Mouse (Mus musculus) T-helper 2 cell (primary cell): Measurements from ENCODE around the gene Lpin1.

Source experiments
- in situ Hi-C: fragments of 300-600 bp; cut with MboI, MseI; formaldehyde crosslinking; loops from one replicate; pipeline ENCODE4 v1.15.1; 2025; ENCODE audit warnings: high pct_unique_total_duplicates

Lpin1 gene

GRCm38 (mm10) chr12:16577665-16578233 is 33.0 kb downstream of the Lpin1 start:
- in situ Hi-C loops, result no loop called here

- in situ Hi-C loops, result no loop called here
Measured at GRCm38 (mm10) chr12:16571278-16571677, 39.5 kb downstream of the Lpin1 start.

DNA sequence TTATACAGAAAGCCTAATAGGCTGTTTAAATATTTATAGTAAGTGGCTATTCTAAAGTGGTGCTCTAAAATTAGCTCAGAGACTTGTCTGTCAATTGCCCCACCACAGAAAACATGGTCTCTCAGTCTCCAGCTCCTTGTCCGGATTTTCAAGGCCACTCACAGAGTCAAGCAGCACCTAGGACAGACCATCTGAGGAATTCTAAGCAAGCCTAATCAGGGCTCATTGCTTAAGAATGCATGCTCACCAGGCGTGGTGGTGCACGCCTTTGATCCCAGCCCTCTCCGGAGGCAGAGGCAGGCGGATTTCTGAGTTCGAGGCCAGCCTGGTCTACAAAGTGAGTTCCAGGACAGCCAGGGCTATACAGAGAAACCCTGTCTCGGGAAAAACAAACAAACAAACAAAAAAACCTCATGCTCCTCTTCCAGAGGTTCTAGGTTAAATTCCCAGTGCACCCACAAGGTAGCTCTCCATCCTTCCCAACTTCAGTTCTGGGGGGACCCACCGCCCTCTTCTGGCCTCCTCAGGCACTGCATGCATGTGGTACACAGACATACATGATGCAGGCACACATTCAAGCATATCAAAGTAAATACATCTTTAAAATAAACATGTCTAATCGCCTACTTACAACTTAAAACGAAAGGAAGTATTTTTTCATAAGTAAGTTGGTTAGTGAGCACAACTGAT is 40.2 kb downstream of the Lpin1 start:
- in situ Hi-C loops, result no loop called here

- in situ Hi-C loops, result loop anchor here (5.0 kb wide), 1 partner anchor 68 kb away; no protein-coding TSS in a partner anchor
Measured at GRCm38 (mm10) chr12:16568936-16569650, 41.7 kb downstream of the Lpin1 start.

- in situ Hi-C loops, result loop anchor here (5.0 kb wide), 1 partner anchor 69 kb away; no protein-coding TSS in a partner anchor
Measured at GRCm38 (mm10) chr12:16568496-16568895, 42.3 kb downstream of the Lpin1 start.

DNA sequence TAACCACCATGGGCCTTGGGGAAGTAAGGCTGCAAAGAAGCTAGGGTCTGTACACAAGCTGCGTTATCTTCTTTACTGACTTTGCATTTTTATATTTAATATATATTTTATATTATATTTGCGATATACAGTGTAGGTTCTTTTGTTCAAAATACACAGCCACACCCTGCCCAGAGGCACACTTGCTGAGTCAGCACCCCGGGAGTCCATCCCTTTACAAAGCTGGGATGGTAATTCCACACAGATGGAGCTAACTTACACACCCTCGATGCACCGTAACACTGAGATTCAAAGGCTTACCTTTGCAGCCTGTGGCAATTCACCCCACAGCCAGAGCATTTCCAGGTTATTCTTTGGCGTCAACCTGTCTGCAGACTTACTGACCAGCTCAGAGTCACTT is 42.7 kb downstream of the Lpin1 start:
- in situ Hi-C loops, result loop anchor here (5.0 kb wide), 1 partner anchor 69 kb away; no protein-coding TSS in a partner anchor

DNA sequence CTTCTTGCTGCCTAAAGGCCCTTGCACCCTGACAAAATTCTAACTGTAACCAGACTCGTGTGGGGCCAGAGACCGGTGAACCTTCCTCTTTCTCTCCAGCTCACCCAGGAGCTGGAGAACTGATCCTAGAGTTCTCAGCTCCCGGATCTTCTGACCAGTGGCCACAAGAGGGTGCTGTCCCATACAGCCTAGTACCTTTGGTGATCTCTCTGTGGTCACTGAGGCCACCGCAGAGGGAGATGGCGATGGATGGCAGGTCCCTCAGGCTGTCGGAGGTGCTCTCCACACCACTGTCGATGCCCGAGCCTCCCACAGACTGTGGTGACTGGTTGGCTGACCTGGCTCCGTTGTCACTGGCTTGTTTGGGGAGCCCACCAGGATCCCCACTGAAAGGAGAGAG is 47.3 kb downstream of the Lpin1 start:
- in situ Hi-C loops, result no loop called here

GRCm38 (mm10) chr12:16562647-16563046 is 48.1 kb downstream of the Lpin1 start:
- in situ Hi-C loops, result no loop called here

GRCm38 (mm10) chr12:16562181-16562580 is 48.6 kb downstream of the Lpin1 start:
- in situ Hi-C loops, result no loop called here

DNA sequence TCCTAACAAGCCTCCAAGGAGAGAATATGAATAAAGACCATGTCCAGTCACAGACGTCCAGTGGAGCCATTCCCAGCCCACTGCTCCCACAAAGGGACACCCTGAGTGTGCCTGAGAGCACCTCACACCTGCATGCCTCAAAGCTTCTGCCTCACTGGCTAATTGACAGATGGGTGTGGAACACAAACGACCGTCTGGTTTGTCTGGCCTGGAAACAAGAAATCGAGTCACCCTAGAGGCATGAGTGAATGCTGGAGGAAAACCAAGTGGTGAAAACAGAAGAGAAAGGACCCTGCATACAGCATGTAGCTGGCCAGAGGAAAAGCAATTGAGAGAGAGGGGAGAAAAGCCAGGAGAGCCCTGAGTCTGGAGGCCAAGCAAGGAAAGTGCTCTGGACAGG is 53.5 kb downstream of the Lpin1 start:
- in situ Hi-C loops, result no loop called here

GRCm38 (mm10) chr12:16554171-16554570 is 56.6 kb downstream of the Lpin1 start:
- in situ Hi-C loops, result no loop called here

DNA sequence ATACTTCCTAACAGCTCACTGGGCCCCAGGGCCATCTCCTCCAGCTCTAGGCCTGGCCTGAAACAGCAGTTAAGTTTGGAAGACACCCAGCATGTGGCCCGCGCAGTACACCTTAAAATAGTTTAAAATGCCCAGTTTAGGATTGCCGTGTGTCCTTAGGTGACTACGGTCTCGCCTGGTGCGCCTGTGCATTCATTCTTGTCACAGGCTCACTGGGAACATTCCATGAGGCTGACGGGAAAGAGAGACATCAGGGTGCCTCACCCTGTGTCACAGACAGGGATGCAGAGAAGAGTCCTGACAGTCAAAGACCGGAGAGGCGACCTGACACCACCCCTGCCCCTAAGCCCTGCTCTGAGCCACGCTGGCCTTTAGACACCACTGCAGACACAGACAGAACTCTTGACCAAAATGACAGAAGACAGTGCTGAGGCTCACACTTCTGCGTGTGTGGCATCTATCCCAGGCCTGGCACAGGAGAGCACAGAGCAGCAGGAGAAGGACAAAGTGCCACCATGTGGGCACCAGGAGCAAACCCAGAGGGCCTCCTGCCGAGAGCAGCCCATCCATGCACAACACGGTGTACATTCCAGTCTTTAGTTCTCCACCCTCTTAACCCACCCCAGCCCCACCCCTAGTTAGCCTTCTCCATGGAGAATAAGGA is 58.5 kb downstream of the Lpin1 start:
- in situ Hi-C loops, result no loop called here

- in situ Hi-C loops, result no loop called here
Measured at GRCm38 (mm10) chr12:16550983-16551454, 59.7 kb downstream of the Lpin1 start.

DNA sequence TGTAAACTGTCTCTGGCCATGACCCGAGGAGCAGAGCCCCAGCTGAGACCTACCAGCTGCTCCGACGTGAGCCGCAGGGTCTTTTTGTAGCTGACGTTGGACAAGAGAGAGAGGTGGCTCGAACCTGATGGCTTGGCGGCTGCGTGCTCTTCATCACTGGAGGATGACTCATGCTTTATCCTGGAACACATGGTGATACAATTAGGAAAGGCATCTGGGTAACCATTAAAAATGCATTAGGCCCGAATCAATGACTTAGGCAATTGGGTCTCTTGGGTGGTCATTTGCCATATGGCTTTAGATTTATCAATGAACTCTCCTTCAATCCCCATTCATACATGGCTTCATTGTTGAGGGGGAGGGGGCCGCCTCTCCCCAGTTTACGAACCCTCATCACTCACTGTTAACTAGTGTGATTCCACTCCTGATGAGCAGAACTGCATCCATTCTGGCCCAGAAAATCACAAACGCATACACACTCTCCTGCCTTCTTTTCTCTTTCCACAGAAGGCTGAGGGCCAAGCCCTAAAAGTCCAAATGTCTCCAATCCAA is 61.9 kb downstream of the Lpin1 start:
- in situ Hi-C loops, result no loop called here

- in situ Hi-C loops, result no loop called here
Measured at GRCm38 (mm10) chr12:16541606-16542005, 69.2 kb downstream of the Lpin1 start.

GRCm38 (mm10) chr12:16540712-16541111 is 70.1 kb downstream of the Lpin1 start:
- in situ Hi-C loops, result no loop called here

DNA sequence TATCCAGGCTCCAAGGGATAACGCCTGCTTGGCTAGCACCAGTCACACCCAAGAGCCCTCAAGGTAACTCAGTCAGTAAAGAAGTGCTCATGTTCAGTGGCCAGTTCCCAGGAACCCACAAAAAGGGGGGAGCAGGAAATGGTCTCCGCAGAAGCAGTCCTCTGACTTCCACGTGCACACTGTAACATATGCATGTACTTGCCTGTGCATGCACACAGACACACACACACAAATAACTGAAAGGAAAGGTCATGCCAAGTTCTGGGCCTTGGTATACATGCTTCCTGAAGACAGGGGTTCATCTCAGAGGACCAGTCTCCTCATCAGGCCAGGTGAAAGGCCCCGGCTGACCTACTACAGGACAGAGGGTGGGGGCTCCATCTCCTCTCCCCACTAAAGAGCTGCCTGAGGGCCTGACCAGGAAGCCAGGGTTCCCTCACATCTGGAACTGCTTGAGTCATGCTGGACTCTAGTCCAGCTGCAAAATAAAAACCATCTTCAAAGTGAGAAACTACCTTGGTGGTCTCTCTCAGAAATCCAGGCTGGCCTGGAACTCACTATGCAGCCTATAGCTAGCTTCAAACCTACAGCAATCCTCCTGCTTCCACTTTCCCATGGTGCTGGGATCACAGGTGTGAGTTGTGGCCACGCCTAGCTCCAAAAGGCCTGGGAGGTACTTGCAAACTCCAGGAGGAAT is 70.7 kb downstream of the Lpin1 start:
- in situ Hi-C loops, result loop anchor here (10.0 kb wide), 1 partner anchor 365 kb away; no protein-coding TSS in a partner anchor

- in situ Hi-C loops, result loop anchor here (5.0 to 10.0 kb wide), 3 partner anchors 359 to 716 kb away; partner anchors contain the start of gene Trib2
Measured at GRCm38 (mm10) chr12:16533331-16533828, 77.4 kb downstream of the Lpin1 start.

GRCm38 (mm10) chr12:16532860-16533230 is 77.9 kb downstream of the Lpin1 start:
- in situ Hi-C loops, result loop anchor here (5.0 to 10.0 kb wide), 3 partner anchors 358 to 716 kb away; partner anchors contain the start of gene Trib2
